Mouse (Mus musculus): ENCODE results near the gene Snap25.

Gene Snap25

DNA sequence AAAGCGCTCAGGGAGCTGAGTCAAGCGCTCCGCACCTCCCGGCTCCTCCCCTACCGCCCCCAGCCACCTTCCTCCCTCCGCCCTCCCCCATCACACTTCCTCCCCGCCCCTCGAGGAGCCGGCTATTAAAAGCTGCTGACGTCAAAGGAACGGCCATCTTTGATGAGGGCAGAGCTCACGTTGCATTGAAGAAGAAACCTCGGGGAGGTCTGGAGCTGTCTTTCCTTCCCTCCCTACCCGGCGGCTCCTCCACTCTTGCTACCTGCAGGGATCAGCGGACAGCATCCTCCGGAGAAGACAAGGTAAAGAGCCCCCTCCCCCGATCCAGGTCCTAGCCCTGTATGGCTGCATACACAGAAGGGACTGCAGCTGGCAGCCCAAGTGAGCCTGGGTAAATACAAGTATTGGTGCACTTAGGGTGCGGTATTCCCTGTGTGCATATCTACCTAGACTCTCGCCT lies at the start of gene Snap25:
Gene Snap25, plus strand, starts transcription at position 155 of the 460 bp plus-strand sequence.
- DNase-seq (ENCODE audit: low spot score in 2 of 2): peak; percentile 61 to 76

DNA sequence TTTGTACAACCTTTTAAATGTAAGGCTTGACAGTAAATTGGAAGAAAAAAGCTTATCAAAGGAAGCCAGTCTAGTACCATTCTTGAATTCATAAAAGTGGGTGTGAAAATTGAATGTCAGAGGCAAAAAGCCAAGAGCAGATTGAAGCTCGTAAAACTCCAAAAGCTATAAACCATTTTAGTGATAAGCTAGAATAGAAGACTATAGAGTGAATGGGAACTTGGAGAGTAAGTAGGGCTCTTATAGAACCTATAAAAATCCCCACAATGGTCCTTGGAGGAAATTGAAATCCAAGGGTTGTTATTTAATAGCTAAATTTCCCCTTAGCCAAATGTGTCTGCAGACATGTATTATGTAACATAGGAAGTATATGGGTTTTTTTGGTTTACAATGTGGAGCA lies 46.3 kb upstream of the Snap25 start:
- DNase-seq (ENCODE audit: low spot score in 2 of 2): no peak

DNA sequence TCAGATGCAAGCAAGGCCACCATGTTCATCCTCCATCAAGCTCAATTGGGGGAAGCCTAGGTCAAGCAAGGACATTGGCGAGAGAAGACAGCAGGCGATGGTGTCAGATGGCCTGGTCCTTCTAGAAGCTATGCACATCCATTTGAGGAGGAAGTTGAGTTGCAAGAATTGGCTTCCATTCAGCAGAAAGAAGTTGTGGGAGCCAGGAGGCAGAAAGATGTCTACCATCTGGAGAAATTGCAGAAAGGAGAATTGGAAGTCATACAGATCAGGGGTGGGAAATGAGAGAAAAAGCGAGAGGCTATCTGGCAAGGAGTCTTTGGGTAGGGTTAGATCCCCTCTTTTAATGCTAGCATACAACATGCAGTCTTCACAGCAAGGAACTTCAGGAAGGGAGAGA lies 44.1 kb upstream of the Snap25 start:
- DNase-seq (ENCODE audit: low spot score in 2 of 2): no peak

DNA sequence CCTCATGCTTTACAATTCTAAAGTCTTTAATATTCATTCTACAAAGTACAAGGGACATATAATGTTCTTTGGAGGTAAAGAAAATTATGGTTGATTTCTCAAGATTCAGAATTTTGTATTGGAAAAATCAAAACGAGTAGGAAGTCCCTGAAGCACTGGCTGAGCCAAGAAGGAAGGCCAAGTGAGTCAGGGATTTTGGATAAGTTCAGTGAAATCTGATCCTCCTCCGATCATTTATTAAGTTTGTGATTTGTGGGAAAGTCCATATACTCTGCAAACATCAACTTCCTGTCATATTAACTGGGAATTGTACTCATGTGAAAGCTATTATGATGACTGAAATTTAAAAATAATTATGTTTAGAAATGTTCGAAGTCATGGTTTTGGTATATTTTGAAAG lies 43.6 kb upstream of the Snap25 start:
- no peak for DNase-seq (ENCODE audit: low spot score in 2 of 2)

DNA sequence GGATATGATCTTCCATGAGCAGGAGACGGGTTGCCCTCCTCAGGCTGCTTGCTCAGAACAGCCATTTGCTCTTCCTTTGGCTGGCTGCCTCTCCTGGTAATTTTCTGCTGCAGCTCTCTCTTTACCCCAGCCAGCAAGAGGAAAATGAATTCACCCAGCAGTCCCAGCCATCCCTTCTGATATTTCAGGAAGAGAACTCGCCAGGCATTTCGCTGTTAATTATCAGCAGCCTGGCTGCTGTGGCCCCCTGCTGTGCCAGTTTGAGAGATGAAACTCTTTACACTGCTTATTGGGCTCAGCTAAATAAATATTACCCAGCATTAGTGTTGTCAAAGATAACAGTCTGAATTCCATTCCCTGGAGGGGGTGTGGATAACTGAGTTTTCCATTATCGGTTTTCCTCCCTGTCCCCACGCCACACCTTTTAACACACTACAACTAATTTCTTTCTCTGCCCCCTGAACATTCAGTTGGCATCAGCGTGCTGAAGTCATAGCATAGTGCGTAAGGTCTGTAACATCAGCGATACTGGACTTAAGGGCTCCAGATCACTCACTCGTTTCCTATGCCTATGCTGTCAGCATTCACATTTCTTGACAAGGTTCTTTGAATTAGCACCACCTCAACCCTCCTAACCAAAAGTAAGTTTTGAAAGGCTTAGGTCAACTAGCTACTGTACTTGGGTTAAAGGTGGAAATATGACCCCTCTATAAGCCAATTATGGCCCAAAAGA lies 42.5 kb upstream of the Snap25 start:
- peak in 1 of 2 experiments; percentile 29 for DNase-seq (ENCODE audit: low spot score in 2 of 2)

DNA sequence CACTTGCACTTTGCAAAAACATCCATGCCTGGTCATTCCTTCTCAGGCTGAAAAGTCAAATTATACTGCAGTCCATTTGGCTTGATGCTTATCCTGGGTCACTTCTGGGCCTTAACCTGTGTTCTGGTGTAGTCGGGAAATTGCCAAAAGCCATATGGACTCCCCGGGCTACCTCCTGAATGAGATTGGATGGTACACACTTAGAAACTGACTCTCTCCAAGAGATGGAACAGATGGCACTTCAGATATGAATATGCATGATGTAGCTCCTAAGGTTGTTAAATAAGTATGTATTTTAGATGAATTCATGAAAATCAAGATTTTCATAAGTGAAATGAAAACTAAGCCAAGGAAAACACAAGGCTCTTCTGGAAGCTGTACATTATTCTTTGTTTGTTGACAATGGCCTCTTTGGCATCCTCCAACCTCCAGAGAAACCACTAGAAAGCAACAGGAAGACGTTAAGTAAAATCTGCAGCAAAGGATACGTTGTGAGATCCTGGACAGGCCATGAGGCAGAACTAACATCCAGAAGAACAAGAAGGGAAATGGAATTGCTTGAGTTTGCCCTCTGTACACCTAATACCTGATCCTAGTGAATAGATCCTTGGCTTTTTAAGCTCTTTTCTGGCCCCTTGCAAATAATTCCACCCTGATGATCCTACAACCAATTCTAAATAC lies 39.0 kb upstream of the Snap25 start:
- no peak for DNase-seq (ENCODE audit: low spot score in 2 of 2)

DNA sequence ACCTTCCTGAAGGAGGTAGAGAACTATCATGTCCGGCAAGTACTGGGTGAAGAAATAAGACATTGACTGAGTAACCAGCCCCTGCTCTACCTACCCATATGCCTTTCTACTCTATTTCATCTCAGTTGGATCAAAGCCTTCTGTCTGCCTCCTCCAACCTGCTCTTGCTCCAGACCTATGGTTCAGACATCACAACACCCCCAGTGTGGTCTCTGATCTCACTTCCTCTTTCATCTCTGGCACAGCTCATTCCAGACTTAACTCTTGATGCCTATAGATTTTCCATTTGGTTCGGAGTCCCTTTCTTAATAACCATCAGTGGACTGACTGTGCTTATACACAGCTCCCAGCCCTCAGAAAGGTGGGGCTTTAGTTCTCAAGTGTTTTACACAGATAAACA lies 37.1 kb upstream of the Snap25 start:
- no peak for DNase-seq (ENCODE audit: low spot score in 2 of 2)

DNA sequence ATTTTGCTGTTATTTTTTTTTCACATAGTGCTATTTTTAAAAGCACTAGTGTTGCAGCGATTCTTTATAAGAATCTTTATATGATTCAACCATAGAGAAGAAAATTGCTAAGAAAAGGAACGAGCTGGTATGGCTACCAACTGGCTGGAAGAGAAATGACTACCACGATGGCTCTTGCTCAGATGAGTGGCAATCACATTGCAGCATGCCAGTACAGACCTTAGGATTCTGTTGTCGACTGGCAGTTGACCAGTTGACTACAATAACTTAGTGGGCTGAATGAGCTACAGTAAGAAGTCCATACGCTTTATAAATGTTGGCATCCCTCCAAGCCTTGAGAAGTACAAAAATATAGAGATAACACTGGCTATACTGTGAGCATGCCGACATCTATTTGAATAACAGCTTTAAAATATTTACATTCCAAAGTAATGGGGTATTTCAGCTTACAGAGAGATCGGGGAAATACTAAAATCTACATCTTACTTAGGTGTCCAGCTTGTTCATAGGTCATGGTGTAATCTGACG lies 36.3 kb upstream of the Snap25 start:
- DNase-seq (ENCODE audit: low spot score in 2 of 2): no peak

DNA sequence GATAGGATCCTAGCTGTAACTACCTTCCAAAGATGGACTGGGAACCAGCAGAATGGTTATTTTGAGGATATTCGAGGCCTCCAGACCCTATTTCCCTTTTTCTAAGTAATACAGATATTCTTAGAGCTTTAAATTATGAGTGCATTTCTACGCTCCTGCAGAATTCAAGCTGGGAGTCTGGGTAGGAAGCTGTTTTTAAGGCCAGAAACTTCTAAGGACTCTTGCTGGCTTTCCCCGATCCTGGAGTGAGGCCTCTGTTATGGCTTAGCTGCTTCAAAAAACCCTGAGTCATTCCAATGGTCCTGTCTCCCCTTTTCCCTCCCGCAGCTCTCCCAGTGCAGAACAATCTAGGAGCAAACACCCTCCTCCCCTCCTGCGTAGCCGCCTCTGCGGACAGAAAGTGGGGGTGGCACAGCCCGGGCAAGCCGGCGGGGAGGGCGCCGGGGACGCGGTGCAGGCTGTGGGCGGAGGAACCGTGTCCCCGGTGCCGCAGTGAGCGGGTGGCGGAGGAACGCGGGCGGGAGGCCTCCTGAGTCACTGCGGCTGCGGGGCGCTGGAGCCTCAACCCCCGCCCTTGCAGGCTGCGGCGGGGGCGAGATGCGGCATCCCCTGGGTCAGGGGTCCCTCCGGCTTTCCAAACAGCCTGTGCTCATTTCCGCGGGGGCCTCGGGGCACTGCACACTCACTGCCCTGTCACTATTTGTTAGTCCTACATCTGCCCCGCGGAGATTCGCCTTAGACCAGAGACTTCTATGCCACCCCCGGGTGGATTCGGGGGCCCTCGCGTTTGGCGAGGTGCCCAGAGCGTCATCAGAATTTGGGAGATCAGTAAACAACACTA lies 34.7 kb upstream of the Snap25 start:
- DNase-seq (ENCODE audit: low spot score in 2 of 2): peak; percentile 59 to 71

DNA sequence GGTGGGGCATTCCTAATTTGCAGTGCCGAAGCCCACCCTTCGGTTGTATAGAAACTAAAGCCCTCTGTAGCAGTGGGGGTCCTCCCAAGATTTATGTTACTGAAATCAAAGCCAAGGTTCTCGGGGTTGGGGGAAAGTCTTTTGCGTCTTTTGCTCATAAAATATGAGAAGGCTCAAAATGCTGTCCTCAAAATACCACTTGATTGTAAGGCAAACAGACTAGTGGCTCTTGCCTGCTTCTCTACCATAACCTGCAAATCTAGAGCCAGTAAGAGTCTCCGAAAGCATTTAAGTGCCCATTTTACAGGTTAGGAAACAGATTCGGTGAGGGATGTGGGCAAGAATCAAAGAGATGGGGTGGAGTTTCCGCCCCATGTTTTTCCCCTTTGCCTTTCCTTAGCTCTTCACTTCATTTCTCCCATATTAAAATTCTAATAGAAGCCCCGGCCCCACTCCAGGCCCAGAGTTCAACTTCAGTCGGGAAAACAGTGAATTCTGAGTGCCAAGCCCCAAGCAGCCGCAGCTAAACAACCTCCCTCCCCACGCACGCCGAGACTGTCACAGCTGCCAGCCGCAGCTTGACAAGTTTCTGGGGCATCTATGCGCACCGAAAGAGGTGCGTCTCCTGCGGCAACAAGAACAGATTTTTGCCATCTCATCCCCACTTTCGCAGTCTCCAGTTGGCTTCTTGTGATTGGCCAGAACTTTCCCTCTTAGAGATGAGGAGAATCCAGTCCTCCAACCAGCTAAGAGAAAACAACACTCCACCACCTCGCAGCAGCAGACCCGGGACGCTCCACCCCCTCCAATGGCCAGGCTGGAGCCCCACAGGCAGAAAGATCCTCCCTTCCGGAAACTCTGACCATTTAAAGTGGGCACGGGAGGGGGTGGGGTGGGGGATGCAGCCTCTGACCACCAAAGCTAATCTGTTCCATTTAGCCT lies 33.7 kb upstream of the Snap25 start:
- DNase-seq (ENCODE audit: low spot score in 2 of 2): peak; percentile 42 to 59

DNA sequence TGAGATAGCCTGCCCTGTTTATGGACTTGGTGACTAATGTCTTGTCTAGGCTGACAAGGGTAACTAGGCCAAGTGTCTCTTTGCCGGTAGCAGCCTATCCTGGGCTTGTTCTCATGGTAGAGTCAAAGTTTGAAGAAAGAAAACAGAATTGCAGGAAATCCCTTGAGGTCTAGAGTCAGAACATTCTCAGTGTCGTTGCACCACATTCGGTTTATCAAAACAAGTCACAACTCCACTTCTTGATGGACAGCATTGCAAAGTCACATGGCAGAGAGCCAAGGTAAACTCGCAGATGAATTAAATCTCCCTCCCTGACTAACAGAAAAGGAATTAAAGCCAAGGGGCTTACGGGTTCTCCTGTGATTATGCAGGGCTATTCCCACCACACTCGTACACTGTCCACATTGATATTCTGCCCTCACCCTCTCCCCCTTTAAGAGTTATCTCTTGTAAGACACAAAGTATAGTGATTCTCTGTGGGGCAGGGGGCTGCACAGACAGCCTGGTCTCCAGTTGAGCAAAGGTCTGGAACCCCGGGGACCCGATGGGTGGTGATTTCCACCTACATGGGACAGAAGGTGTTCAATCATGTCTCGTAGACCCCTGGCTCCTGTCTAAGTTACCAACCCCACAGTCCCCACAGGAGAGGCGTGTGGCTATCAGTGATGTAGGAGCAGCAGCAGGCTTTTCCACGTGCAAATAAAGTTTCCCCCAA lies 30.9 kb upstream of the Snap25 start:
- DNase-seq (ENCODE audit: low spot score in 2 of 2): no peak

DNA sequence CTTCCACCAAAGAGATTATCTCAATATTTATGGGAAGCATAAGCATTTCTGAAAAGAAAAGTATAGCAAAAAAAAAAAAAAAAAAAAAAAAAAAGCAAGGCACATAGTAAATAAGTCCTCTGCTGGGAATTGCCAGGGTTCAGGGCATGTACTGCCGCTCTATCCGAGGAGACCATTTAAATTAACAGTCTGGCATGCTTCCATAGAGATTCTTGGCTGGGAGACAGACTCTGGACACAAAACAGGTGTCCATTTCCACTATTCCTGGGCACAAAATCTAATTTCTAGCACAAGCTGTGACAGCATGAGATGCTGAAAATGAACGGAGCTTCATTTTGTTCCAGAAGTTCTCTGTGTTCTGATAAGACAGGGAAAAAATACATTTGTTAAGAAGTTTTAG lies 27.1 kb upstream of the Snap25 start:
- no peak for DNase-seq (ENCODE audit: low spot score in 2 of 2)

DNA sequence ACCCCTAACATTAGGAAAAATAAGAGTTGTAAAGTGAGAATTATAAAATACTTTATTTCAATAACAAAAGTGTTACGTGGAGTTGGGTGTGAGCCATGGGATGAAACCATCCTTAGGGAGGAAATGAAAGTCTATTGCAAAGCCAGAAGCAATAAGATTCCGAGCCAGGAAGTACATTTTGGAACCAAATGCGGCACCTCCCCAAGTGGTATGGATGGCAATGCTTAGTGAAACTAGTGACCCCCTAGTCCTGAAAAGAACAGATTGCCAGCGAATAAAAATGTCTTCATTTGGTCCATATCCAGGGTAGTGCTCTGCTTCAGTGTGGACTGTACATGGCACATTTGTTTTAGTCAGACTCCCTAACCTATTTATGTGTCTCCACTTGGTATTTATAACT lies 25.9 kb upstream of the Snap25 start:
- no peak for DNase-seq (ENCODE audit: low spot score in 2 of 2)

DNA sequence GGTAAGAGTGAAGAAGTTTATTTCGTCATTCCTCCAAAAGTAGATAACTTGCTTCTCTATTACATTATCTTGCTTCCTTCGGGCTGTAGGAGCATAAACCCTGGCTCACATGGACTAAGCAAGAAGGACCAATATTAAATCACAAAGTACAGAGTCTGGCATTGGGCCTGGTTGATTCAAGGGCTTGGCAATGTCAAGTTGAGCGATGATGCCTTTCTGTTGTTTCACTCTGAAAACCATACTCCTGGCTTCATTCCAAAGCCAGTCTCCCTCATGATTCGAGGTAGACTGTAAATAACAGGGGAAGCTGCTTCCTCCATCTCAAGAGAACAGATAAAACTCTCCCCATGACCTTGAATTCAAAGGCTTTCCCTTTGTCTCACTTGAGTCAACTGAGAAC lies 23.8 kb upstream of the Snap25 start:
- DNase-seq (ENCODE audit: low spot score in 2 of 2): no peak

DNA sequence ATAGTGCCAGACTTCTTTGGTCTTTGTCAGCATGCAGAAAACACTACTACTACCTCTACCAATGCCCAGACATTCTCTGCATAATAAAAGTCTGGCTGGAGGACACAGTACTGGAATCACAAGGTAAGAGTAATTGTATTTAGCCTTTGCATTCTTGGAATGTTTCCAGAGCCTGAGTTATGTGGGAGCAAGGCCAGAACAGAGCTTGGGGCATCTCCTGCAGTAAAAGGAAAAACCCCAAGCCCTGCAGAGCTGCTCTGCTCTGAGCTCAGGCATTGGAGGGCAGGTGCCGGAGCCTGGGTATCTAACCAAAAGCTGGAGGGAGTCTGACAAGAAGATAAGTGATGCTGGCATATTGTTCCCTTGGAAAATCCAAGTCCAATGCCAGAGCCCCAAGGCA lies 21.6 kb upstream of the Snap25 start:
- no peak for DNase-seq (ENCODE audit: low spot score in 2 of 2)

DNA sequence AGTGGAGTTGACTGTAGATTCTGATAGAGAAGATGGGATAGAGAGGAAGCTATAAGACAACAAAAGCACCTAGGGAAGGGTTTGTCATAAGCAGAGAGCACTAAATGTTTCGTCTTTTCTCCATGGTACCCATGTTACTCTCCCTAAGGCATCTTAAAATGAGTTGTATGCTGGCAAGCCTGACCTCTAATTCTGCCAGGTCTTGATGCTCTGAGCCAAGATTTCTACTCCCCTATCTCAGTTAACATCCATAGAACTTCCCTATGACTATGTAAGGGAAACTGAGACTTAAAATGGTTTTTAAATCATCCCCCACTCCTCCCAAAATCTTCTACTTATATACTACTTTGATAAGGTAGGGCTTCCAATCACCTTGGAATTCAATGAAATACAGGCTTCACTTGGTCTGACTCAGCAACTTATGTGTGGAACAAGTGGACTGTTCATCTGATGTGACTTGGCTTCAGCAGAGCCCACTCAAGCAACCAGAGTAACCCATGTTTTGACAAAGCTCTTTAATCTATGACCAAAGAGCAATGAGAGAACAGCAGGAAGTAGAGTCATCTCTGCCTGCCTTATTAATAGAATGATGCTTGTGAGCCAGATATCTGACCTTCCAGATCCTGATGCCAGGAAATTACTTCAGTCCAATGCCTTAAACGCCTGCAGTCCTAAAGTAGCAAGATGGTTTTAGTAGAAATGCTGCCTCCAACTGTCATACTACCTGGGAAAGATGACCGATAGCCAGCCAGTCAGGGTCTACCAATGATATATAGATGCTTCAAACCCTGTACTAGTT lies 13.6 kb upstream of the Snap25 start:
- no peak for DNase-seq (ENCODE audit: low spot score in 2 of 2)

DNA sequence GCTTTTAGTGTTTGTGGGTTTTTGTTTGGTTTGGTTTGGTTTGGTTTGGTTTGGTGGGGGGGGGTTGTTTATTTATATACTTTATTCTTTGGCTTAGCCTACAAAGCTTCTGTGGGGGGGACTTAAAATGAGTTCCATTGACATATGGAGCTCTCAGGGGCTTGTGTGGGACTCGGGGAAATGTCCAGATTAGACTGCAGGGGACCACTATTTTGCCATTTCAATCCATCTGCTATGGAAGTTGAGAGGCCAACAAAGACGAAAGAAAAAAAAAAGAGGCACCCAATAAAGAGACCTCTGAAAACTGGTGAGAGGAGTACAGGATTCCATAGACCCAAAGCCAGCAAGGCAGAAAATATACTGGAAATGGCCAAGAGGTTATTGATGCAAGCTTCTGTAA lies 9.9 kb upstream of the Snap25 start:
- no peak for DNase-seq (ENCODE audit: low spot score in 2 of 2)

DNA sequence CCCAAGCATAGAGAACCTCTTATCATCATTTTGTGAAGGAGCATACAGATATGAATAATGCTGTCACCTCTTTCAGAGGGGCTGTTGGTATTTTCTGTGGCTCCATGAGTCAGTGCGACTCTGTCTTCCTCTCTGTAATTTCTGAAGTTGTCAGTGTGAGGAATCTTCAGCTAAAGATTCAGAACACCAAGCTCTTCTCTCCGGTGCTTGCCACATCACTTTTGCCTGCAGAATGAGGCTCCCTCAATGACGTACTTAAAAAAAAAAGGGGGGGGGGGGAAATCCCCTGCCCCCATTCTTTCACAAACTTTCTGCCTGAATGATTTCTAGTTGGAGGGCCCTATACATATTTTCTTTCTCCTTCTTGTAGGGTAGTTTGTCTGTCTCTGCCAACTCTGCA lies 2.1 kb upstream of the Snap25 start:
- no peak for DNase-seq (ENCODE audit: low spot score in 2 of 2)

DNA sequence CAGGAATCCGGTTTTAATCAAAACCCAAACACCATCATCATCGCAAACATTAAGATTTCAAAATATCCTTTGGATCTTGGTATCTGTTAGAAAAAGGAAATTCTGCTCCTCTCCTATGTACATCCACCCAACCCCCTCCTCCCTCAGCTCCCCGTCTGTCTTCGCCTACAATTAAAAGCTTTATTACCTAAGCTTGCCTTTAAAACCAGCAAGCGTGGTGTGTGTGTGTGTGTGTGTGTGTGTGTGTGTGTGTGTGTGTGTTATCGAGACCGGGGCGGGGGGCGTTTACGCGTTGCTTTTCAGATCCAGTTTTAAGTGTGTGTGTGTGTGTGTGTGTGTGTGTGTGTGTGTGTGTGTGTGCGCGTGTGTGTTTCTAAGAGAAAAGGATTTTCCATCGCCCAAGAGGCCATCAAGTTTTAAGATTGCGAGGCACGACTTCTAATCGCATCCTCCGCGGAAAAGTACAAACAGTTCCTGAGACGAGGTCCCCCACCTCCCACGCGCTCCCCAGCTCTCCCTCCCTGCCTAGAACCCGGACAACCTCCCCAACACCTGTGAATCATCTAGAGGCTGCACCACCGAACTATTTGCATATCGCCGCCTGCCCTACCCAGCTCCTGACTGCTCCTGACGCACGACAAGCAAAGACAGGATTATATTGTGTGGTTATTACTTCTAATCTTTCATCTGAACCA lies 1.4 kb upstream of the Snap25 start:
- peak; percentile 48 to 61 for DNase-seq (ENCODE audit: low spot score in 2 of 2)
